Mouse (Mus musculus) kidney, adult 2 months (tissue): ENCODE results near the gene Mtif2.

ENCODE experiments used
- CTCF ChIP-seq: fragments of 200-500 bp; conservative IDR thresholded peaks from 2 replicates; pipeline ENCODE4 v1.5.1; 2011; ENCODE audit warnings: low read depth, mild to moderate bottlenecking, control low read depth, low read length, moderate library complexity, mixed read lengths; ENCODE audit not compliant: insufficient read depth, insufficient read length
- POLR2A ChIP-seq: fragments of 200-500 bp; IDR thresholded peaks from one replicate; pipeline ENCODE4 v1.6.1; 2011; ENCODE audit warnings: low read depth, low read length, control low read depth

- TF ChIP-seq CTCF = no peak
- TF ChIP-seq POLR2A = peak; percentile 86
Observed at GRCm38 (mm10) chr11:29514682-29515412, 11.4 kb upstream of the Mtif2 start, which contains the start of gene Prorsd1.
